Mouse (Mus musculus): ENCODE measurements around the gene C1qc.

Gene C1qc

GRCm38 (mm10) chr4:136892811-136893210 is at the start of gene C1qc:
C1qc (minus strand) TSS chr4:136893065.
- no peak for DNase-seq (ENCODE audit: low read depth)

- no peak for DNase-seq (ENCODE audit: low read depth)
Measured at GRCm38 (mm10) chr4:136937935-136938334, 45.1 kb upstream of the C1qc start.

GRCm38 (mm10) chr4:136937344-136937743 is 44.5 kb upstream of the C1qc start:
- no peak for DNase-seq (ENCODE audit: low read depth)

DNA sequence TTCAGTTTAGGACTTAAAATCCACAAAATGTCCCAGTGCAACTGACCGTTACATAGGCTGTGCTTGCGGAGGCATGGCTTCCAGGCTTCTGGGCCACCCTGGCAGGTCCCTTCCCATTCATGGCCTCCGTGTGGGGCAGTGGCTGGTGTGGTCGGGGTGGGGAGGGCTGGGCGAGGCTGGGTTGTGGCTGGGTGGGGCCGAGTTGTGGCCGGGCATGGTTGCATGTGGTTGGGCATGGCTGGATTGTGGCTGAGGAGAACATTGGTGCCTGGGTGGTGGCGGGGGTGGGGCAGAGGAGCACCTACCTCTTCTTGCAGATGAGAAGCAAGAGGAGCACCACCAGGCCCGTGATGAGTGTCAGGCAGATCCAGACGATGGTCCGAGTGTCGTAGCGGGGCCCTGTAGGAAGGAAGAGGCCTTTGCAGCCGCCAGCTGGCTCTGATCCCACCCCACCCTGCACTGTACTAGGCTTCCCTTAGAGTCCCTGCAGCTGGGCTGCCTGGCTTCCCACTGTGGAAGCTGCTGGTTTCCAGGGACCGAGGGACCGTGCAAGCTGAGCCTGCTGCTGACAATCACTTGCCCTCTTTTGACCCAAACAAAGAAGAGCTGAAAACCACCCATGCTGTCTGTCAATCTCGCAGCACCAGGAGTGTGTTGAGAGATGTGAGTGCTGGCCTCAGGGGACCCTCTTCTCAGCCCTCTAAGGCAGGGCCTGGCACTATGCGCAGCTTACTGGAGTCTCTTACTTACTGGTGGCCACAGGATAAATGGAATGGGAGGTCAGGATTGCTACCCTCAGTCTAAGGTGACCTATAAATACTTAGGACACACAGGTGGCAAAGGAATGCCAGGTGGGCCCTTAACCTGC is 42.1 kb upstream of the C1qc start:
- peak; percentile 0 for DNase-seq (ENCODE audit: low read depth)

DNA sequence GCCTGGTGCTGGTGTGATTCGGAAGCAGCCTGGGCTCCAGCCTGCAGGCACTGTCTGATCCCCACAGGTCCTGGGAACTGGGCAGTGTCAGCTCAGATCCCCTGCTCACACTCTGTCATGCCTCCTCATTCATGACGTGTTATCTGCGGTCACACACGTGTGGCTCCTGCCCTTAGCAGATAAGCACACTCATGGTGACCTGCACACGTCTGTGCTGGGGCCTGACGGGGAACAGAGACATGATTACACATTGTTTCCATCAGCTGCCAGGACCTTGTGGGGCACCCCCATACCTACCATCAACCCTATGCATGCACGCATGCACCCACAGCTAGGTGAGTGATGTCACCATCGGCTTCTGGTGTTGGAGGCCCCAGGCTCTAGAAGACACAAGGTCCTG is 37.6 kb upstream of the C1qc start:
- no peak for DNase-seq (ENCODE audit: low read depth)

DNA sequence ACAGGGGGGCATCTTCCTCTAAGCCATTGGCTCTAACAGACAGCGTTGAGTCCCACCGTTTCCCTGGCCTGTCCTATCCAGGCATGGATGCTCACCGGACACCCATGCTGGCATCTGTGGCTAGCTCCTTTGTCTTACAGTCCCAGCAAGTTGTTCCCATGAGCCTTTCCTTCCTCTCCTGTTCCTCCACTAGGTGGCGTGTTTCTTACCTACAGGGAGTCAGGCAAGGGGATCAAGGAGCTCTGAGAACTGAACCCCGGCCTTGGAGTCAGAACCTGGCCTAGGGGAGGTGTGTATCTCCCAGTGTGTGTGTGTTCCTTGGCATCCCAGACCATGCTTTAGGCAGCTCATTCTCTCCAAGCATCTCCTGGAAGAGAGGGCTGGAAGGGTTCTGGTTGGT is 36.1 kb upstream of the C1qc start:
- no peak for DNase-seq (ENCODE audit: low read depth)

- no peak for DNase-seq (ENCODE audit: low read depth)
Measured at GRCm38 (mm10) chr4:136925804-136926203, 32.9 kb upstream of the C1qc start.

GRCm38 (mm10) chr4:136924529-136924928 is 31.7 kb upstream of the C1qc start:
- no peak for DNase-seq (ENCODE audit: low read depth)

DNA sequence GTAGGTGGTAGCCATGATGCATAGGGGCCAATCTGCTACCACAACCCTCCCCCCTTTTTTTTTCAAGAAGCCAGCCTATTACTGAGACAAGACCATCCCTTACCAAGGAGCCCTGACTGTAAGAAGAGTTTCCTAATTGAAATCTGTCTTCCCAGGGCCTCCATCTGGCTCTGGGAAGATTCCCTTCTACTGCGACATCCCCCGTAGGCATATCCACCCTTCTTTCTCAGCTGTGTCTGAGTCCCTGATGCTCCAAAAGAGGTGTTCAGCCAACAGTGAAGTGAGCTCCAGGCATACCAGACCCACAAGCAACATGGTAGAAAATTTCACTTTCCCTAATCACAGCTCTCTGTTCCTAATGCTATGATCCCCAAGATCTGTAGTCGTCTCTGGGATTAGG is 26.7 kb upstream of the C1qc start:
- no peak for DNase-seq (ENCODE audit: low read depth)

GRCm38 (mm10) chr4:136918834-136919233 is 26.0 kb upstream of the C1qc start:
- no peak for DNase-seq (ENCODE audit: low read depth)

GRCm38 (mm10) chr4:136917165-136917524 is 24.3 kb upstream of the C1qc start:
- DNase-seq (ENCODE audit: low read depth): no peak

DNA sequence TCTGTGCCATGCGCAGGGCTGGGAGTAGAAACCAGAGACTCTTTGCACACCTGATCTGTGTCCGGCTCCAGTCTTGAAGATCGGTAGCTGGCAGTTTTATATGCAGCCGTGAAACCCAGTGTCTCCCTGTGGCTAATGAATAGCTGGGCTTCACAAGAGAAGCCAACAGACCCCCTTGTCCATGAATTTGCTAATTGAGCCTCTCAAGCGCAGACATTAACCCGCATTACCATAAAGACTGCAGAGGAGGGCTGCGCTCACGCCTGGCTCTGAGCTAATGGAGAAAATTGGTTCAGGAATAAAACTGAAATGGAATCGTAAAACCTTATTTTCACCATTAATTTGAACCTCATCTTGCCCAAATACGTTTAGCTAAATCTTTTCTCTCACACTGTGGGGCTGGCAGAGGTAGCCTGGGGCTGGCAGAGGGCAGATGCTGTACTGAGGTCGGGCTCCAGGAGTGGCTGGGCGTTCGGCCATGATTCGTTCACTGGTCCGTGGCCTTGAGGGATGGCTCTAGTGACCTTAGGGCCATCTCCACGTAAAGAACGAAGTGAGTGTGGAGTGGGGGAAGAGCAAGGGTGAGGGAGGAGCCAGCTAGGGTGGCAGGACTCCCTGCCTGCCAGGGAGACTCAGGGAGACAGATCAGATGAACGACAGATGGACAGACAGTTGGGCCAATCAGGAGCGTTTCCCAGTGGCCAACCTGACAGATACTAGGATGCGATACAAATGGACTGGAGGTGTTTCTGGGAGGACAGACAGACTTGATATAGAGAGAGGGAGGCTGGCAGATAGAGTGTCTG is 23.7 kb upstream of the C1qc start:
- no peak for DNase-seq (ENCODE audit: low read depth)

DNA sequence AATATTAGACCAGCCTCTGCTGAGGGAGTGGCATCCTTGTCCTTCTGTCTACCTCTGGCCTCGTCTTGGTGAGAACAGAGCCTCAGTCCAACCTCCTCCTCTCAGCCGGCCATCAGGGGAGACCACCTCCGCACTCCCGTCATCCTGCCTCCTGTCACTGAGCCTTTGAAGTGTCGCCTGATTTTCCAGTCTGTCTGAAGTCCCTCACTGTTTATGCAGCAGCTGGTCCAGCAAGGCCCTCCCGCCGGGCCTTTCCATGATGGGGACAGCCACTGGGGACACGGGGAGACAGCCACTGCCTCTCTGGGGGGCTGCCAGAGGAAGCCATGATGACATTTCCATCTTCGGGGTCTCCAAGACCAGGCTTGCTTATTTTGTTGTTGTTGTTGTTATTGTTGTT is 20.0 kb upstream of the C1qc start:
- DNase-seq (ENCODE audit: low read depth): no peak

DNA sequence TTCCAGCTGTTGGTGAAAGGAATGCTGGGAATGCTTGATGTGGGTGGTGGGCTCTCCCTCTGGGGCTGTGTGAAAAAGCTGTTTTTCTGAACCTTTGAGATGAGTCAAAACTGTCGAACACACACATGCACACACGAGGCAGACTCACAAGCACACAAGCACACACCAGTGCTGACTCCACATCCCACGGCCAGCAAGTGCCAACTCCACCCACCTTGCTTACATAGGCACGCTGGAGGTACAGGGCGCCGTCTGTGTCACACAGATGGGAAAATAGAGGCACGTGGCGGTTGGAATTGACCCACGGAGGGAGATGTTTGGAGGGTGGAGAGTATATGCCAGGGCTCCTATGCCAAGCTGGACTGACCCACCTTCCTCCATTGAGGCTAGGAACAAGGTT is 18.9 kb upstream of the C1qc start:
- DNase-seq (ENCODE audit: low read depth): no peak

- no peak for DNase-seq (ENCODE audit: low read depth)
Measured at GRCm38 (mm10) chr4:136911211-136911646, 18.4 kb upstream of the C1qc start.

GRCm38 (mm10) chr4:136907809-136908208 is 14.9 kb upstream of the C1qc start:
- no peak for DNase-seq (ENCODE audit: low read depth)

DNA sequence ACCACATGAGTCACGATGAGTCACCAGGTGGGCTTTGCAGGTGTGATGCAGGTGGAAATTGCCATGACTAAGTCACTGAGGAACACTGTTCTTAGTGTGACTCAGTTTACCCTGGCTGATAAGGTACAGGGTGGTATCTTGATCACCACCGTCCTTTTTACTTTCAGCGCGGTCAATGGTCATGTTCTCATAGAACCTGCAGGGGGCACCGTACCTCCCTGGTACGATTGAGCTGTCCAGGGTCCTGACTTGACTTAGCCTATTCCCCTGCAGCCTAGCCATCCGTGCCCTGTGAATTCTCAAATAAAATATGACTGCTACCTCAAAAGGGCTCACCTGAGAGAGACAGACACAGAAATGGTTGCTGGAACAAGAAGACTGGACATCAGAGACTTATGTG is 14.2 kb upstream of the C1qc start:
- no peak for DNase-seq (ENCODE audit: low read depth)

DNA sequence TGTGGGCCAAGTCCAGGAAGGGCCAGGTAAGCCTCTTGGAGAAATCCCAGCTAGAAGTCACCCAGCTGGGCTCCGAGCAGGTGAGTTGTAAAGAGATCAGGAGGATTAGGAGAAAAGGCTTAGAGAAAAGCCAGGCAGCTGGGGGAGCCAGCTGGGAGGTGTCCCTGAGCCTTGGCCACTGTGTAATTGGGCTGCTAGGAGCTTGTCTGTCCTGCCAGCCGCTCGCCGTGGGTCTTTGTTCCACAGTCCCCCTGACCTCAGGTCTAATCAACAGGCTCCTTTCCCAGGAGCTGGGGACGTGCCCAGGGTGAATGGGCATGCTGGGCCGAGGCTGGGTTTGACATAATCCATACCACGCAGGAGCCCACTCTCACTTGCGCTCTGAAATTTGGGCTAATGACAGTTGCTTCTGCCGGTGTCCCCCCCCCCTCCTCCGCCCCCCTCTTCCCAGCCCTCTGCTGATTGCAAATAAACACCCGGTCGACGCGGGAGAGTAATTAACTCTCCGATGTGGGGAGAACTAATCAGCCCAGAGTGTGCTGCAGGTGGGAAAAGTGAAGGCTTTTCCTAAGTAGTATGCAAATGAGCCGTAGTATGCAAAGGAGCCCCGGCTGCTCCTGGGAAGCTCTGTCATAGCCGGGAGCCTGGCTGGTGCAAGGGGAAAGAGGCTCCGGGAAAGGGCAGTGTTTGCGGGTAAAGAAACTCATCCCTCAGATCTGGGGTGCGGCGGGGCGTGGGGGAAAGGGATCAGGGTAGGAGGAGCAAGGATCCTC is 12.1 kb upstream of the C1qc start:
- DNase-seq (ENCODE audit: low read depth): no peak

DNA sequence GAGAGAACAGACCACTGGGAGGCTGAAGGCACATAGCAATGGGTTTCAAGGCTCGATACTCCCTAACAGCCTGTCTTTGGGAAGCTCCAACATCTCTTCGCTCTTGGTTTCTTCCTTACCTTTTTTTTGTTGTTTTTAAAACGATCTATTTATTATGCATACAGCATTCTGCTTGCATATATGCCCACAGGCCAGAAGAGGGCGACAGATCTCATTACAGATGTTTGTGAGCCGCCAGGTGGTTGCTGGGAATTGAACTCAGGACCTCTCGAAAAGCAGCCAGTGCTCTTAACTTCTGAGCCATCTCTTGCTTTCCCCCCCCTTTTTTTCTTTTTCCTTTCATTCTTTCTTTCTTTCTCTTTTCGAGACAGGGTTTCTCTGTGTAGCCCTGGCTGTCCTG is 6.3 kb upstream of the C1qc start:
- DNase-seq (ENCODE audit: low read depth): no peak

- no peak for DNase-seq (ENCODE audit: low read depth)
Measured at GRCm38 (mm10) chr4:136898637-136899036, 5.8 kb upstream of the C1qc start, which contains the start of gene C1qa. C1qa (minus strand) TSS chr4:136898803.

DNA sequence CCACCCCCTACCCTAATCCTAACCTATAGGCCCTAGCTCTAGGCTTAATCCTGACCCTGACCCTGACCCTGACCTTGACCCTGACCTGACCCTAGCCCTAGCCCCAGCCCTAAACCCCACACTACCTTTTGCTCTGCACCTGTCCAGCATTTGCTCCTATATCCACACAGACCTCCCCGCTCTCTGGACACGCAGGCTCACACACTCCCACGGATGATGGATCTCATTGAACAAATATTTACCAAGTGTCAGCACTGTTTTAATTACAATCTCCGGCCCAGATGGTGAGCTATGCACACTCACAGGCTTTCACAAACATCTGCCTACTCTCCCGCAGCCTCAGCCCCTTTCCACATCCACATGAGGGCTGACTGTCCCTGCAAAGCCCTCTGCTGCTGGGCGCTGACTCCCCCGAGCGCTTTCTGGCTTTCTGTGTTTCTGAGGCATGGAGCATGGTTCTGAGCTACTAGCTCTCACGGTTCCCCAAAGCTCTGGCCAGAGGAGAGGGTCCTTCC is 5.3 kb upstream of the C1qc start:
- DNase-seq (ENCODE audit: low read depth): no peak

- no peak for DNase-seq (ENCODE audit: low read depth)
Measured at GRCm38 (mm10) chr4:136896461-136896860, 3.6 kb upstream of the C1qc start.

All from fibroblast of lung, adult 2 months (primary cell).